Mouse (Mus musculus) cerebellum, postnatal 4 days (tissue): ENCODE measurements around the gene Krt77.

Experiments used
- DNase-seq, 2 experiments: peaks; one replicate each; pipeline ENCODE4 v3.0.0; 2022; ENCODE audit warnings: low spot score in 2 of 2, mixed read lengths in 1 of 2

Krt77 gene

DNA sequence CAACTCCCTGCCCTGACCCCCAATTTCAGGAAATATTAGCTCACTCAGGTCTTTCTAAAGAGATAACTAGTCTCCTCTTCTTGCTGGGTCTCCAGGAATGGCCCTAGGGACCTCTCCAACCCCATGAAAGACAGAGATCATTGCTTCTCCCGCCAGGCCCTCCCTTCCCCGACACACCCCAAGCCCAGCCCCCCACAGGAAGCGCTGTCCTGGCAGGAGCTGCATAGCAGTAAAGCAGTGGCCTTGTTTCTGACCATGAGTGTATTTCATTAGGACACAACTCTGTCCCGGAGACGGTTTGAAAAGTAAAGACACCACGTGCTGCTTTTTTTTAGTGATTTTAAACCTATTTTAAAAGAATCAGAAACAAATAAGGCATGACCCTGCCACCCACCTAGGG lies 36.4 kb downstream of the Krt77 start:
- DNase-seq, result no peak

DNA sequence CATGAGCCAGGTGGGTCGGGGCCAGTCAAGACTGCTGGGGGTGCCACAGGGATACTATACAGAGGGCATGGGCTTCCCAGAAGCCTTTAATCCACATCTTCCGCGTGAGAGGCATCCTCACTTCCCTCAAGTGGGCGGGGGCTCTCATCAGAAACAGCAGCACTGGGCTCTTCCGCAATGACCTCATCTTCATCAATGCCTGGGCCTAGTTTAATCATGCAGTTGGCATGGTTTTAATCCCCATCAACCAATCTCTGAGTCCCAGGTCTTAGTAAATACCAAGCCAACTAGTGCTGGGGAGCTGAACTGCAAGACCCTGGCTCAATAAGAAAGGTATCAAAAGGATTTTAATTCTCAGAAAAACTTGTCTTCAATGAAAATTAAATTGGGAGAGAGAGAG lies 40.1 kb downstream of the Krt77 start:
- no peak for DNase-seq

DNA sequence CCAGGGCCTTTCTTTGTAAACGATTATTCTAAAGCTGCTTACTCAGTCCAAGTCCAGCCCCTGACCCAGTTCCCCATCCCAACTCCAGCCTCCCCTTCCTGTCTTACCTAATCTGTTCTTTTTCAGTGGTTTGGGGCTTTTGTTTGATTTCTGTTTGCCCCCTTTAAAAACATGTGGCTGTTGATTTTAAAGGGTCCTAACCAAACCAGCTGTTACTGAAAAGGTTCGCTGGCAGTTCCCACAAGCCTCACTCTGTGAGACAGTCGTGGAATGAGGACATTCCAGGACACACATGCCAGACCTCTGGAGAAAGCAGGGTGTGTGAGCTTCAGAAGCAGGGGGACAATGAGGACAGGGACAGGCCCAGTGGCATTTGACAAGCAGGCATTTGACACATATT lies 47.7 kb downstream of the Krt77 start:
- no peak for DNase-seq

DNA sequence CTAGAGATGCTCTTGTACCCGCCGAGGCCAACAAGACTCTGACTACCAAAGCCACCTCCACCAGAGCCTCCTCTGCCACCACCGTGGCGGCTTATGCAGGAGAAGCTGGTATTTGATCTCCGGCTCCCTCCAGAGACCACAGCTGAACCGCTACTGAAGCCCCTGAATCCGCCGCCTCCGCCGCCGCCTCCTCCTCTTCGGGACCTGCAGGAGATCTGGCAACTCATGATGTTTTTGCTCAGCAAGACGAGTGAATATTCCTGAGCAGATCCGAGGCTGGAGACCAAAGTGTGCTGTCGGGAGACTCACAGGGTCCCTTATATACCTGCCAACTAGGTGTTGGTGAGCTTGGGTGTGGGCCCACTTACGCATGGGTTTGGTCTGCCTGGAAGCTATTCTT lies 51.6 kb downstream of the Krt77 start, which contains the start of gene Krt2:
Gene Krt2, minus strand, starts transcription at position 295 of the 400 bp plus-strand sequence.
- no peak for DNase-seq
